Mouse (Mus musculus): ENCODE results near the gene Gm773.
"Not testable (repeated sequence)": the region's sequence is repeated elsewhere in the genome, so short reads cannot be mapped to it uniquely, and the experiment has no call there.

The Gm773 gene

GRCm38 (mm10) chrX:56212771-56213170, at the start of gene Gm773:
Gene Gm773, minus strand, starts transcription at chrX:56212881.
- no peak for DNase-seq (ENCODE audit: low read depth, low spot score)

- not testable (repeated sequence) for DNase-seq (ENCODE audit: low read depth, low spot score)
Measured at GRCm38 (mm10) chrX:56186449-56186848, 26.2 kb downstream of the Gm773 start.

DNA sequence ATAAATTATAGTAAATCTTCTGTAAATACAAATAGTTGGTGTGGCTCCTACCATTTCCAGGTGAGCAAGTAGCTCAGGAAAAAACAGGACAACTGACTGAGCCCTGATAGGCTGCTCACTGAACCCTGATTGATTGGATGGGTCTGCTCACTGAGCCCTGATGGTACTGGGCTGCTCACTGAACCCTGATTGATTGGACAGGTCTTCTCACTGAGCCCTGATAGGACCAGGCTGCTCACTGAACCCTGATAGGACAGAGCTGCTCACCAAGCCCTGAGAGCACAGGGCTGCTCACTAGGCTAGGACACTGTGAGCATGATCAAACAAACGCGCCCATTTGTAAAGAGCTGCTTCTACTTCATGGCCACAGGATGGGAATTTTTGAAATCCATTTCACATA, 61.3 kb downstream of the Gm773 start:
- DNase-seq (ENCODE audit: low read depth, low spot score): no peak

All from c-Kit-negative CD71-positive TER-119-positive erythroid progenitor cells, embryonic 14.5 days (primary cell).